Mouse (Mus musculus): ENCODE measurements around the gene C130026I21Rik. TPM values are rescaled to one million over a fixed set of nuclear protein-coding genes. Genes with fewer than 3 reads are reported as not detected.
"Not testable (repeated sequence)": the region's sequence is repeated elsewhere in the genome, so short reads cannot be mapped to it uniquely, and the experiment has no call there.

Gene C130026I21Rik
- total RNA-seq (2021) = not detected
- long read RNA-seq, experiment 1 = 0 reads
- long read RNA-seq, experiment 2 = 0 reads

DNA sequence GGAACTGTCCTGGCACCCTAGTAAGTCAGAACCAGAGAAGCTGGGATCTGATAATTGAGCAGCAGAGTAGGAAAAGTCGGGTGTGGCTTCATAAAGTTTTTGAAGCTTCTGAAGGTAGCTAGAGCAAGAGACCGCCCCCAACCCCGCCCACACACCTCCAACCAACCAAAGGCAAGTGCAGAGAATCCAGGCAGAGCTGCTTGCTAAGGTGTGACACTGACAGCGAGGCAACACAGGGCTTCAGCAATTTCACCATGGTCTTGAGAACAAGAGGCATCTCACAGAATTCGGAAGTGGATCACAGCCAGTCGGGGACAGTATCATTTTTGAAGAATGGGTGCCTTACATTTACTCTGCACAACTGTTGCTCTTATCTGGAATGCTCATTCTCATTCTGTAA, at the start of gene C130026I21Rik:
Gene C130026I21Rik, minus strand, starts transcription at position 101 of the 400 bp plus-strand sequence.
- DNase-seq = not testable (repeated sequence)

DNA sequence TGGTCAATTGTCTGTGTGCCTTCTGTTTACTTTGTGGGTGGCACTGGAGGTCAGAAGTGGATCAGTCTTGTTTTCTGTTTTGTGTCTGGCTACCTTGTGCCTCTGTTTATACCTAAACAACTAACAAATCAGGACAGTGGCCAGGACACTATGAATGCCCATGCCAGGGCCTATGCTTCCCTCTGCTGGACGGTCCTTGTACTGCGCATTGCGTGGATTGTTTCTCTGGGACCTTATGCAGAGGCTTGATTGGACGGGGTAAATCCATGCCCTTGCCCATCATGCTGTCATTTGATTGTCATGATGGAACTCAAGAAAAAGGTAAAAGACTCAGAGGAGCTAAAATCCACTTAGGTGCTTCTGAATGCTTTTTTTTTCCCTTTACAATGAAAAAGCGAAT, 16.7 kb upstream of the C130026I21Rik start:
- not testable (repeated sequence) for DNase-seq

DNA sequence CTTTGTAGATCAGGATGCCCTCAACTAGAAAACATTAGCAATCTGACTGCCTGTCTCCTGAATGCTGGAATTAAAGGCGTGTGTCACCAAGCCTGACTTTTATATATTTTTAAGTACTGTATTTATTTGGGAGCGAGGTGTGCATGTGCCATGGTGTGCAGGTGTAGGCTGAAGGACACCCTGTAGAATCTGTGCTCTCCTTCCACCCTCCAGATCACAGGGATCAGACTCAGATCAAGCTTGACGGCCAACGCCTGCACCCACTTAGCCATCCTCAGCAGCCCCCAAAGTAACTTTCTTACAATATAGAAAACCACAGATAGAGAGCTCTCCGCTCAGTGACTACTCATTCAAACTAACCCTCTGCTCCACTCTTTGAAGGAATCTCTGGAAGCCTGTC, 6.1 kb upstream of the C130026I21Rik start:
- not testable (repeated sequence) for DNase-seq

DNA sequence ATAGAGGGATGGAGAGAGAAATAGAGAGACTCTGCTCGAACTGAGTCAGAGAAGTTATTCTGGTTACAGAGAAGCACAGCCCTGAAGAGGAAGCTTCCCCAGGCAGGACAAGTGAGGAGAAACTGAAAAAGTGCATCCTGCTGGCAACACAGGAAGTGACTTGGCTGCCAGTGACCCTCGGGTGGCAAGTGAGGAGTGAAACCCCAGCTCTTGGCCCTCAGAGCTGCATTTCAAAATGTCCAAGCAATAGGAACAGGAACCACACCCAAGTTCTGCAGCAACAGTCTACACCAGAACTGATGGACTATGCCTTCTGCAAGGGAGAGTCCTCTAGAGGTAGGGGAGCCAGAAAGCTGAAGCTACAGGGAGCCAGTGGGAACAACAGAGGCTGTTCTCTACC, 11.7 kb downstream of the C130026I21Rik start:
- DNase-seq = peak; percentile 14

DNA sequence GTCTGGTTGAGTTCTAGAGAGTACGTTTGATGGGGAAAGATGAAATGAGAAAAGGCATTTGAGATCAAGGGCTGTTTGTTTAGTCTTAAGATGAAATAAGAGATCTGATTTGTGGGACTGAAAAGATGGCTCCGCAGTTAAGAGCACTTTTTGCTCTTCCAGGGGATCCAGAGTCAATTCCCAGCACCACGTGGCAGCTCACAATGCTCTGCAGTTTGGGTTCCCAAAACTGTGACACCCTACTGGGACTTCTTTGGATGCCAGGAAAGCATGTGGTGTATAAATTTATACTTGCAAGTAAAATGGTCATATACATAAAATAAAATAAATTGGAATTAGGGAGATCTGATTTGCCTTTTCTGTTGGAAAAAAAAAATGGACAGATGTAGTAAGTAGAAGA, 15.1 kb downstream of the C130026I21Rik start:
- DNase-seq = not testable (repeated sequence)

DNA sequence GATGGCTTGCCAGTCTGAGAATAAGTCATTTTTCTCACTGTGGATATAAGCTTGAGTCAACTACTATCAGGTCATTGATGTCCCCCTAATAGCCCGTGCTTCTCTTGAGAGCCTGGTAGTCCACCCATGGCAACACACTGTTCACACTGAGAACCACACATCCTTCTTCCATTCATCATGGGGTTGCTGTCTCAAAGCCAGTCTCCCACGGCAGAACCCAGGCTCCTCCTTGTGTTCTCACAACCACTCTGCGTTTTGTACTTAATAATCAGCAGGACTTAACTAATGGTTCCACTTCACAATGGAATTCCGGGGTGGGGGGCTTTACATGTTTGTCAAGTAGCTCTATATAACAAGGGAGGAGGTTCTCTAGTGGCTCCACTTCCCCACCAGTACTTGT, 19.2 kb downstream of the C130026I21Rik start:
- DNase-seq = not testable (repeated sequence)

DNA sequence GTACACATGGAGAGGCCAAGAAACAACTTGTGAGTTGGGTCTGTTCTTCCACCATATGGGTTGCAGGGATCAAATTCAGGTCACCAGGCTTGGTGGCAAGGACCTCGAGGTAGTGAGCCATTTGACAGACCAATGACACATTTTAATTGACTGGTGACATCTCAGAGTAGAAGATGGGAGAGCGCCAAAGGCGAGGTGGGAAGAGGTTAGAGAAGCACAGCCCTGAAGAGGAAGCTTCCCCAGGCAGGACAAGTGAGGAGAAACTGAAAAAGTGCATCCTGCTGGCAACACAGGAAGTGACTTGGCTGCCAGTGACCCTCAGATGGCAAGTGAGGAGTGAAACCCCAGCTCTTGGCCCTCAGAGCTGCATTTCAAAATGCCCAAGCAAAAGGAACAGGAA, 21.4 kb downstream of the C130026I21Rik start:
- DNase-seq = peak; percentile 14

DNA sequence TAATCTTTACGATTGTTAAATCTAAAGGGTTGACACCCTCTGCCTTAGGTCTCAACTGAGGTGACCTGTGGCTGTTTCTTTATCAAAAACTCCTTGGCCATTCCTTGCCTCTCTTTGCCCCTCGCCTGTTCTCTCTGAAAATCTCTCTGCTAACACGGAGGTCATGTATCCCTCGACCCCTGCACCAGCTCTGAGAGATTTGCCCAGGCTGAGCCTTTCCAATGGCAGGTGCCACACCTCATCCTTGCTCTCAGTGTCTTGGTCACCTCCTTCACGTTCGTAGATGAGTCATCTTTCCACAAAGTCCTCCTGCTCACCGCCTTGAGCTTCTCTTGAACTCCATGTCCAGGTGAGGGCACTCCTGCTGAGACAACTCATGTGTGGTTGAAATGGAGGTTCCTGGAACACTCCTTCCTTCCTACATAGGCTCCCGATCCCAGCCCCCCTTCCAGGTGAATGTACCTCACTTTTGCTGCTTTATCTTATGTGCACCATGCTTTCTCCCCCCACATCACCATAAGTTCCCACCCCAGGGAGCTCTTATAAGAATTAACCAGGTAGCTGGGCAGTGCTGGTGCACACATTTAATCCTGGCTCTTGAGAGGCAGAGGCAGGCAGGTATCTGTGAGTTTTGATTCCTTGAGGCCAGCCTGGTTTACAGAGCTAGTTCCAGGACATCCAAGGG, 23.4 kb downstream of the C130026I21Rik start:
- not testable (repeated sequence) for DNase-seq

DNA sequence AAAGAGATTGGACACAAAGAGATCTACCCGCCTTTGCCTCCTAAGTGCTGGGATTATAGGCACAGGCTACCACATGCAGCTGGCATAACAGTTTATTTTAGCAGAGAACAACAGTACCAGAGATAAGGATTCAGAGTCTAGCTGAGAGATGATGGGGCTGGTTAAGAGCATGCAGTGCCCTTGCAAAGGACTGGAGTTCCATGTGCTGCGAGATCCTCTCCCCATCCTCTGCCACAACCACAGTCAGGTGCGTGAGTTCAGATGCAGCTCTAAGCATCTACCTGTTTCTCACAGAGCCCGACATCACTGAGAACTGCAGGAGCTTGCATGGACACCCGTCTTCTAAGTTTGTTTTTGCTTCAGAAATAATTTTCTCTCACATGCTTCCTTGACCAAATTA, 24.1 kb downstream of the C130026I21Rik start:
- DNase-seq = not testable (repeated sequence)

DNA sequence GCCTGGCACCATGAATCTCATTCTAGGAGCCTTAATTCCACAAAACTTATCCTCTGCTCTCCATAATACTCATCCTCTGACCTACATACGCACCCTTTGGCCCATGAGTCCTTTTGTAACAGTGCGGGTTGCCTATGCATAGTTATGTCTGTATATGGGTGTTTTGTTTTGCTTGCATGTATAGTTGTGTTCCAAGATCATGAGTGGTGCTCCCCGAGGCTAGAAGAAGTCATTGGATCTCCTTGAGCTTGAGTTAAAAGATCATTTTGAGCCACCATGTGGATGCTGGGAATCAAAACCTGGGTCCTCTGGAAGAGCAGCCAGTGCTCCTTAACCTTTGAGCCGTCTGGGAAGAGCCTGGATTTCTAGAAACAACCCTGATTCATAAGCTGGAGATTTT, 25.4 kb downstream of the C130026I21Rik start:
- DNase-seq = not testable (repeated sequence)

DNA sequence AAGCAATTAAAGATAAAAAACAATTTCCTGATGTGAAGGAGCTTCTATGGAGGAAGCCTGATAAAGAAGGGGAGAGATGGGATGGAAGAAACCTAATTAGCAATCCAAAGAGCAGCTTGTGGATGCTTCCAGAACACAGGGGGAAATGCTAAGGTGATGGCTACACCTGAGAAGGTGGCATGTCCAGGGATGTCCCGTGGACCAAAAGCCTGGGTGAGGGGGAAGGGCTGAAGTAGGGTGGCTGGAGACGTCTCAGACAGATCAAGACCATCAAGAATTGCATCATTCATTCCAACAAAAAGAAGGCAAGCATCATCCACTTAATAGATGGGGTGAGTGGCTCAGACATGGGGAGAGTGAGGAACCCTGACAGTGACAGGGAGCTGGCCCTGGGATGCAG, 27.3 kb downstream of the C130026I21Rik start:
- DNase-seq = not testable (repeated sequence)

DNA sequence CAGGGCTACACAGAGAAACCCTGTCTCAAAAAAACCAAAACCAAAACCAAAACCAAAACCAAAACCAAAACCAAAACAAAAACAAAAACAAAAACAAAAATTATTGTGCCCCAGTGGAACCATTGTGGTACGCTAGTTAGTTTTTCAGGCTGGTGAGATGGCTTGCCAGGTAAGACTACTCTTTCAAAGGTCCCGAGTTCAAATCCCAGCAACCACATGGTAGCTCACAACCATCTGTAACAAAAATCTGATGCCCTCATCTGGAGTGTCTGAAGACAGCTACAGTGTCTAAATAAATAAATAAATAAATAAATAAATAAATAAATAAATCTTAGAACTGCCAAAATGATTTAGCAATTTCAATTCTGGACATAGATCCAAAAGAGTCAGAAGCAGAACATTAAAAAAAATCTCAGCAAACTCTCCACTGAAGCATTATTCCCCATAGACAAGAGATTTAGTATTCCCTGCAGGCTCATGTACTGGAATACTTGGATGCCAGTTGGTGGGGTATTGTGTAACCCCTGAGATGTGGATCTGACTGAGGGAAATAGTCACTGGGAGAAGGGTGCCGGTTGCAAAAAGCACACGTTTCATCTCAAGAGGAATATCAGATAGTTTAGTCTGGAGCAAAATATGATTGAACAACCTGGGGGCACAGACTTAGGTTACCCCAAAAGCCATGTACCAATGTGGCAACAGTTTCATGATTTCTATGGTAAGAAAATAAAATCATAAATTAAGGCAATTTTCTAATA, 31.2 kb downstream of the C130026I21Rik start:
- not testable (repeated sequence) for DNase-seq

DNA sequence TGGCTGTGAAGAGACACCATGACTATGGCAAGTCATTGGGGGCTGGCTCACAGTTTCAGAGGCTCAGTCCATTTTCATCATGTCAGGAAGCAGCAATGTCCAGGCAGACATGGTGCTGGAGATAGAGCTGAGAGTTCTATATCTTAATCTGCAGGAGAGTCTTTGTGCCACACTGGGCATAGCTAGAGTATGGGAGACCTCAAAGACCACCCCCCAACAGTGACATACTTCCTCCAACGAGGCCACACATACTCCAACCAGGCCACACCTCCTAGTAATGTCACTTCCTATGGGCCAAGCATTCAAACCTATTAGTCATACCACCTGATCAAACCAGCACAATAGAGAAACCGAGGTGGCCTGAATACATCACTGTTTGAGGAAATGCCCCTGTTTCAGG, 63.8 kb downstream of the C130026I21Rik start:
- DNase-seq = not testable (repeated sequence)

DNA sequence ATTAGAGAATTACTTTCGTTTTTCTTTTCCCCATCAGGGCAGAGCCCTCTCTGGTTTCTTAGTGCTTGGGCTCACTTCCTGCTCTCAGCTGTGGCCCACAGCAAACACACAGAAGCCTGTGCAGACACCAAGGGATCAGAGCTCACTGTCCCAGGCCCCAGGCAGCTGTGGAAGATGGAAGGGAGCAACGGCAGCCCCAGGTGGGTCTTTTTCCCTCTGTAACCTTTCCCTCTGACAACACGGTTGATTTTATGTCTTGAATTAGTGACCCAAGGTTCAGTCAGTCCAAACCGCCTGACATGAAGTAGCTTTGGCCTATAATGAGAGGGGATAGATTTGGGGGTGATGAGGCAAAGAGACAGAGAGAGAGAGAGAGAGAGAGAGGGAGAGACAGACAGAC, 70.8 kb downstream of the C130026I21Rik start:
- peak; percentile 8 for DNase-seq

DNA sequence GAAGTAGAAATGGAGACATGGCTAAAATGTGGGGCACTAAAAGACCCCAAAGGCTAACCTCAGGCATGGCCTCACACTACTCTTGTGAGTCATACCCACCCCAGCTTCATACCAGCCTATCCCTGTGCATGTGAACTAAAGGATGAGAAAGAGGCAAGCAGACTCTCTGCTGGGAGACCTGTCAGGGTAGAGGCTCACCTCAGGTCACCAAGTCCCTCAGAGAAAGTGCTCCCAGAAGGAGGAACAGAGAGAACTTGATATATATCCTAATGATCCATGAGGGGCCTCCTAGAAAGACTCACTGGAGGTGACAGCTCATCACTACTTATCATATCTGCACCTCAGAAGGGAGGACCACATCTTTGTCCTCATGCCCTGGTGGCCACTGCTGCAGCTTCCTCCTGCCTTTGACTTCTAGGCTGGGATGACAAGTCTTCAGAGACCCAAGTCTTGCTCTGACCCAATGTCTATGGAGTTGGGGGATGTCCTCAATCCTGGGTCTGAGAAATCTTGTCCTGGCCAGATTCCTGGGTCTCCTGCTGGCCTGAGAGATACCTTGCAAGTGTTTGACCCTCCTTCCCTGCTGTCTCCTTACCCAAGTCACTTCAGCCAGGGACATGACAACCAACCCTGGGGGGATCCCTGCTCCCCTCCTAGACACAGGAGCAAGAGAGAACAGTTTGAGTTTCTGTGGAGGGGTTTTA, 71.6 kb downstream of the C130026I21Rik start:
- not testable (repeated sequence) for DNase-seq

DNA sequence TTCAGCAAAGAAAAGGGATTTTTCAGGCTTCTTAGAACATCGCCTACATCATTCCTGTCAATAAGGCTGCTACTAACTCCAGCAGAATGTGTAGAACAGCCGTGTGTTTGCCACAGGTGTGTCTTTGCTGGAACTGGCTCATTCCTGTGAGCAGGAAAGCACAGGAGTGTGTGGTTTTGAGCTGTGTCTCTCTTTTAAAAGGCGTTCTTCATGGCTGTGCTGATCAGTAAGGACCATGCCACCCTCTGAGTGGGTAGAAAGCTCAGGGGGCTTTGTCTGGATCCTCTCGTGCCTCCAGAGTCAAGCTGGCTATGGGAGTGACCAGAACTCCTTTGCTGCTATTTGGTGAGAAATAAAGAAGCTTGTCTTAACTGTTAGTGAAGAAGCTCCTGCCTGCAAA, 73.6 kb downstream of the C130026I21Rik start:
- DNase-seq = peak; percentile 12

DNA sequence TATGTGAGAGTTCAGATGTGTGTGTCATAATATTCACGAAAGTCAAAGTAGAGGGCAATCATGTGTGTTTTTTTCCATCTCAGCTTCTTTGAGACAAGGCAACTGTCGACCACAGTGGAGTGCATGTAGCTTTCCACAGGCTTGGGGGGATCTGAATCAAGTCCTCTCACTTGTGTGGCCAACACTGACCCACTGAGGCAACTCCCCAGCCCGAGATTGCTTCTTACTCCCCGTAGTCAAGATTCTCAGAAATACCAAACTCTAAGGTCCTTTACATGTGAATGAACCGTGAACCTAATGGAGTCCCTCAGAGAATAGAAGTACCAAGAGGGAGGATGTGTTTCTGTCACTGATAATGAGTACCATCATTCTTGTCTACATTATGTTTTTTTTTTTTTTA, 76.6 kb downstream of the C130026I21Rik start:
- not testable (repeated sequence) for DNase-seq

DNA sequence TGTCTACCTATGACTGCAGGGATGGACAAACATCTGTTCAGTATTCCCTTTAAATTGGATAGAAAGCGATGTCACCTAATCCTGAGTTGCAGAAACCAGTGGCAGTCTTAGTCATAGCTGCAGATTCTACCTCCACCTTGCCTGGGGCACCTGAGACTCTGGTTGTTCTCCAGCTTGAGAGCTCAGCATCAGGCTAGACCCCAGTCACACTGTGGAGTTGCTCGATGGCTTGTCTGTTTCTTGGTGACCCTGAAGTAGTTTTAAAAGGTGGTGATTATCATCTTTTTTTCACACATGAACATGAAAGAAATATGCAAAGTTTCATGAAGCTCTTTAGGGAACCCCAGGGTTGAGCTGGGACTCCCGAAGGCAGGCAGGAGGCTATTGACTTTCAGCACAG, 88.4 kb downstream of the C130026I21Rik start:
- not testable (repeated sequence) for DNase-seq

DNA sequence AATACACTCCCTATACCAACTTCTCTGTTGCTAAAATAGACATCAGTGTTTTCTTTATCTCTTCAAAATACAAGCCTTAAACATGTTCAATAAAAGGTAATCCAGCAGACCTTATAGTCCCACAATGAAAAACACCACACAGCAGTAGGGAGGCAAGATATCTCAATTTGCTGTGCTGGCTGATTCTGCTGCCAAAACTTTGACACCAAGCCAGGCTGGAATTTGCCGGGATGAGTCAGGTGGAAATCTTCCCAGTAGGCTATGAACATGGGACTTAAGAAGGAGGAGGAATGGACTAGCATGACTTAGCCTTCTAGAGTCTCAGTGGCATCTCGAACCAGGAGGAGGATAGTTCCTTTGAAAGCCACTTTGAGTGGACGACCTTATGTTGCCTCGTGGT, 91.4 kb downstream of the C130026I21Rik start:
- DNase-seq = not testable (repeated sequence)

DNA sequence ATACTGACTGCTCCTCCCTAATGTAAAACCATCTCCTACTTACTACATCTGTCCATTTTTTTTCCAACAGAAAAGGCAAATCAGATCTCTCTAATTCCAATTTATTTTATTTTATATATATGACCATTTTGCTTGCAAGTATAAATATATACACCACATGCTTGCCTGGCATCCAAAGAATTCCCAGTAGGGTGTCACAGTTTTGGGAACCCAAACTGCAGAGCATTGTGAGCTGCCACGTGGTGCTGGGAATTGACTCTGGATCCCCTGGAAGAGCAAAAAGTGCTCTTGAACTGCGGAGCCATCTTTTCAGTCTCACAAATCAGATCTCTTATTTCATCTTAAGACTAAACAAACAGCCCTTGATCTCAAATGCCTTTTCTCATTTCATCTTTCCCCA, 107.5 kb downstream of the C130026I21Rik start:
- DNase-seq = not testable (repeated sequence)

DNA sequence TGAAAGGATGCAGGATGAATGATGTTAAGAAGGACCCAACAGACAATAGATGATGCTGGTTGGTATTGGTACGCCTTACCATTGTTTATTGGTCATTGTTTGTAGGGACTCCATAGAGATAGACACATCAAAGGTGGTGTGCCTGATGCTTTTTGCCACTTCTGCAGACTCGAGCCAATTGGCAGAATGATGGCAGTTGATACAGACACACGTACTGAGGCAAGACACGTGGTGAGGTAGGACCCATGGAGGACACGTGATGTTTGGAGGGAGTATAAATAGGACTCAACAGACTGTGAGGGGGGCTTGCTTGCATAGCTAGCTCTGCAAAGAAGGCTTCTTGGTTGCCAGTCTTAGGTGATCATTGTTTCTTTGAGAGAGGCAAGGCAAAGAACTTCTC, 115.2 kb downstream of the C130026I21Rik start:
- DNase-seq = not testable (repeated sequence)

DNA sequence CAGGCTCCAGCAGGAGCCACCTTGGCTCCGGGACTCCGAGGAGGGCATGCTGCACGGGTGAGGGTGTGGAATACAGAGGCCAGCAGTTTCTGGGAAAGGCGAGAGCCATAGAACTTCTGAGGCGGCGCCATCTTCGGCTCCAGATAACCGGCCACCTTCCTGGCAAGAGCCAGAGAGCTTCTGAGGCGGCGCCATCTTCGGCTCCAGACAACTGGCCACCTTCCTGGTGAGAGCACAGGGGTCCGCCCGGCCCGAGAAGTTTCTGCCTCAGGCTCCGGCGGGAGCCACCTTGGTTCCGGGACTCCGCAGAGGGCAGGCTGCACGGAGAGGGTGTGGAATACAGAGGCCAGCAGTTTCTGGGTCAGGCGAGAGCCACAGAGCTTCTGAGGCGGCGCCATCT, 136.7 kb downstream of the C130026I21Rik start:
- not testable (repeated sequence) for DNase-seq

DNA sequence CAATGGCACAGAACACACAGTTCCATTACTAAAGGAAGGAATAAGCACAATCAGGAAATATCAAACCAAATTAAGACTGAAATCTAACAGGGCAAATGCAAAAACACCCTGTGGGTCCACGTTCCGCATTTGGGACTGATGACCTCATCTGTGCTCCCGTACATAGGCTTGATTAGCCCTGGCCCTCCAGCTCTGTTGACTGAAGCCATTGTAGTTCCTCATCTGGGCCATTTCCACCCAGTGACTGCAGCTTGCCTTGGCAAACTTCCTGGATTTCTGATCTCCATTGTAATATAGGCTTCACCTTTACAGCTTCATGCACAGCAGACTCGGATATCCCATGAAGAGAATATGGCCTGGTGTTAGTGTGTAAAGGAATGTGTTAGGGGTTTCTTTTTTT, 148.5 kb downstream of the C130026I21Rik start:
- not testable (repeated sequence) for DNase-seq

Measured in gastrocnemius, postnatal 25 days (tissue).